Mouse (Mus musculus): ENCODE measurements at regions not wholly inside any gene's neighbourhood (a gene's known extent, or its start where the extent isn't known, plus 50 kb on each side); places are given as distances from the start of the nearest gene placed in this dataset.

GRCm38 (mm10) chr2:169033997-169034396 lies 78.6 kb upstream of the Zfp64 start:
- H3K9ac ChIP-seq (ENCODE audit: insufficient read depth, low read depth), result no peak overlapping the region
- no peak for DNase-seq (ENCODE audit: extremely low read depth)
- H3K27ac ChIP-seq (ENCODE audit: insufficient read depth, low read depth), result no peak overlapping the region
- no peak overlapping the region for H3K4me3 ChIP-seq (replicated peaks in 1 of 3; ENCODE audit: low read depth in 2 of 3, low read length in 2 of 3, poor library complexity in 1 of 3)
- H3K4me2 ChIP-seq (ENCODE audit: insufficient read depth, low read depth, poor library complexity, severe bottlenecking), result no peak overlapping the region
- no peaks in the 10 kb centered on the region for H3K4me1 ChIP-seq (ENCODE audit: control insufficient read depth in 1 of 2, insufficient read depth in 2 of 2)
- no peaks in the 10 kb centered on the region for H3K79me2 ChIP-seq (replicated peaks; ENCODE audit: control insufficient read depth, extremely low read depth, insufficient read depth, poor library complexity, severe bottlenecking)
- in situ Hi-C loops (cut with MboI; ENCODE audit: low pct_ligation_motif_present, low pct_unique_long_range_greater_than_20kb, low sequenced_read_pairs), result no loop called here
- dilution Hi-C loops (cut with MboI; ENCODE audit: extremely low pct_ligation_motif_present, extremely low pct_unique_long_range_greater_than_20kb, low sequenced_read_pairs), result no loop called here
- no peaks in the 10 kb centered on the region for H3K36me3 ChIP-seq (replicated peaks in 1 of 2; ENCODE audit: control insufficient read depth in 1 of 2, insufficient read depth in 1 of 2, low read length in 1 of 2)
- TF ChIP-seq USF2 (conservative IDR thresholded peaks at IDR 0.05; ENCODE audit: low read depth, low read length), result no peak
- TF ChIP-seq CHD1 (IDR thresholded peaks at IDR 0.05; ENCODE audit: low read depth, low read length), result no peak
- TF ChIP-seq ETS1 (conservative IDR thresholded peaks at IDR 0.05; ENCODE audit: low read depth, low read length), result no peak
- TF ChIP-seq USF1 (IDR thresholded peaks at IDR 0.05; ENCODE audit: low read depth, low read length), result no peak
- TF ChIP-seq RAD21 (IDR thresholded peaks at IDR 0.05; ENCODE audit: low read depth, low read length), result no peak
- TF ChIP-seq JUN (IDR thresholded peaks at IDR 0.05; ENCODE audit: insufficient read depth, low read depth, low read length), result no peak
- no peak for TF ChIP-seq POLR2AphosphoS2 (IDR thresholded peaks at IDR 0.05; ENCODE audit: low read depth, low read length)
- TF ChIP-seq ZC3H11A (IDR thresholded peaks at IDR 0.05; ENCODE audit: low read depth, low read length), result no peak
- no peak for TF ChIP-seq JUND (conservative IDR thresholded peaks at IDR 0.05; ENCODE audit: low read depth, low read length)
- TF ChIP-seq CHD2 (IDR thresholded peaks at IDR 0.05; ENCODE audit: low read length), result no peak
- no peak for TF ChIP-seq BHLHE40 (IDR thresholded peaks at IDR 0.05; ENCODE audit: low read depth, low read length)
- no peak for TF ChIP-seq TBP (conservative IDR thresholded peaks at IDR 0.05; ENCODE audit: low read depth, low read length)
- TF ChIP-seq TCF12 (IDR thresholded peaks at IDR 0.05; ENCODE audit: low read depth, low read length), result no peak
- TF ChIP-seq ZKSCAN1 (IDR thresholded peaks at IDR 0.05; ENCODE audit: borderline replicate concordance, low read depth, low read length), result no peak
- TF ChIP-seq POLR2A (IDR thresholded peaks at IDR 0.05; ENCODE audit: low read depth, low read length), result no peak
- no peak for TF ChIP-seq CTCF (conservative IDR thresholded peaks at IDR 0.05 in 1 of 2, IDR thresholded peaks at IDR 0.05 in 1 of 2; ENCODE audit: low read depth in 2 of 2, low read length in 2 of 2)
- TF ChIP-seq EP300 (IDR thresholded peaks at IDR 0.05; ENCODE audit: low read length), result no peak
- TF ChIP-seq PAX5 (IDR thresholded peaks at IDR 0.05; ENCODE audit: low read length), result no peak
- TF ChIP-seq ZMIZ1 (IDR thresholded peaks at IDR 0.05; ENCODE audit: low read depth, low read length), result no peak
- no peak for TF ChIP-seq UBTF (IDR thresholded peaks at IDR 0.05; ENCODE audit: low read depth, low read length)
- peaks cover 74% of the 10 kb centered on the region for H3K9me3 ChIP-seq (replicated peaks; ENCODE audit: low read length)
- no peaks in the 10 kb centered on the region for H3K27me3 ChIP-seq (replicated peaks)

GRCm38 (mm10) chr2:169033181-169033580 lies 77.8 kb upstream of the Zfp64 start:
- no peak overlapping the region for H3K9ac ChIP-seq (ENCODE audit: insufficient read depth, low read depth)
- H3K79me2 ChIP-seq (replicated peaks; ENCODE audit: control insufficient read depth, extremely low read depth, insufficient read depth, poor library complexity, severe bottlenecking), result no peaks in the 10 kb centered on the region
- H3K9me3 ChIP-seq (replicated peaks; ENCODE audit: low read length), result peaks cover 77% of the 10 kb centered on the region
- no peak for DNase-seq (ENCODE audit: extremely low read depth)
- H3K4me1 ChIP-seq (ENCODE audit: control insufficient read depth in 1 of 2, insufficient read depth in 2 of 2), result no peaks in the 10 kb centered on the region
- TF ChIP-seq MAX (IDR thresholded peaks at IDR 0.05; ENCODE audit: low read length) (no peak), SIN3A (IDR thresholded peaks at IDR 0.05; ENCODE audit: low read length) (no peak), ZNF384 (IDR thresholded peaks at IDR 0.05; ENCODE audit: low read depth, low read length) (no peak)
- no peak overlapping the region for H3K4me2 ChIP-seq (ENCODE audit: insufficient read depth, low read depth, poor library complexity, severe bottlenecking)
- no peaks in the 10 kb centered on the region for H3K27me3 ChIP-seq (replicated peaks)
- in situ Hi-C loops (cut with MboI; ENCODE audit: low pct_ligation_motif_present, low pct_unique_long_range_greater_than_20kb, low sequenced_read_pairs), result no loop called here
- no peaks in the 10 kb centered on the region for H3K36me3 ChIP-seq (replicated peaks in 1 of 2; ENCODE audit: control insufficient read depth in 1 of 2, insufficient read depth in 1 of 2, low read length in 1 of 2)
- dilution Hi-C loops (cut with MboI; ENCODE audit: extremely low pct_ligation_motif_present, extremely low pct_unique_long_range_greater_than_20kb, low sequenced_read_pairs), result no loop called here
- H3K27ac ChIP-seq (ENCODE audit: insufficient read depth, low read depth), result no peak overlapping the region
- H3K4me3 ChIP-seq (replicated peaks in 1 of 3; ENCODE audit: low read depth in 2 of 3, low read length in 2 of 3, poor library complexity in 1 of 3), result no peak overlapping the region

Measured in CH12.LX (cell line).